Mouse (Mus musculus): Measurements from ENCODE around the gene Cx3cr1. TPM values are rescaled to one million over a fixed set of nuclear protein-coding genes. Genes with fewer than 3 reads are reported as not detected.

Cx3cr1 gene
- total RNA-seq, 1 experiment from 2014 or later, result 3.4 TPM

DNA sequence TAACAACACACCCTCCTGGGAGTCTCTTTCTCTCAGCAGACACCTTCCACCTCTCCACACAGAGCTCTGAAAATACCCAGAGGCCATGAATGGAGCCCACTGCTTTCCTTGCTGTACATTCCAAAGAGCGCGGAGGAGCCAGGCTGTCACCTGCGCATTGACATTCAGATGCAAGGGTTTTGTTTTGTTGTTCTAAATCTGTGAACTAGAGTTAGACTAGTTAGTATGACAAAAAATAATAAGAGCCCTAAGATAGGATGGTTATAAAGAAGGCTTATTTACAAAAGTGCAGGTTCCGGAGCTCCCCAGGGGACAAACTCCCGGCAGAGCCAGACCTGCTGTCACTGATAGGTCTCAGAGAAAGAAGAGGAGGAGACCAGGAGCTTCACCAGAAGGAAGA is 78.4 kb downstream of the Cx3cr1 start:
- no peak for ATAC-seq (replicated peaks in 1 of 2; ENCODE audit: insufficient read depth in 1 of 2, low FRiP score in 2 of 2, low TSS enrichment in 1 of 2, low read depth in 1 of 2, poor library complexity in 2 of 2, severe bottlenecking in 2 of 2)

DNA sequence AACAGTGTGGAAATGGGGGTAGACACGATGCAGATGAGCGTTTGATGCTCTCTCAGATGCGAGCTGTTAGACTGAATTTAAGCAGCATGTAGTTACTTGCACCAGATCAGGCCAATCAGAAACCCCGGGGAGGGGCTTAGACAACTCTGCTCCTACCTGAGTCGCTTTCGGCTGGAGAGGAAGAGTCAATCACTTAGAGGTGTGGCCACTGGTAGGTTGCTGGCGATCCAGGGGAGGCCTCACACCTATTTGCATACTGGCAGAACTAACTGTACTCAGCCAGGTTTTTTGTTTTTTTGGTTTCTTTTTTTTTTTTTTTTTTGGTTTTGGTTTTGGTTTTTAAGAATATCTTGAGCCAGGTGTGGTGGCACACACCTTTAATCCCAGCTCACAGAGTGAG is 81.4 kb downstream of the Cx3cr1 start:
- ATAC-seq (replicated peaks in 1 of 2; ENCODE audit: insufficient read depth in 1 of 2, low FRiP score in 2 of 2, low TSS enrichment in 1 of 2, low read depth in 1 of 2, poor library complexity in 2 of 2, severe bottlenecking in 2 of 2), result peak in 1 of 2 experiments; percentile 43; a peak in 2 of 4 replicates

DNA sequence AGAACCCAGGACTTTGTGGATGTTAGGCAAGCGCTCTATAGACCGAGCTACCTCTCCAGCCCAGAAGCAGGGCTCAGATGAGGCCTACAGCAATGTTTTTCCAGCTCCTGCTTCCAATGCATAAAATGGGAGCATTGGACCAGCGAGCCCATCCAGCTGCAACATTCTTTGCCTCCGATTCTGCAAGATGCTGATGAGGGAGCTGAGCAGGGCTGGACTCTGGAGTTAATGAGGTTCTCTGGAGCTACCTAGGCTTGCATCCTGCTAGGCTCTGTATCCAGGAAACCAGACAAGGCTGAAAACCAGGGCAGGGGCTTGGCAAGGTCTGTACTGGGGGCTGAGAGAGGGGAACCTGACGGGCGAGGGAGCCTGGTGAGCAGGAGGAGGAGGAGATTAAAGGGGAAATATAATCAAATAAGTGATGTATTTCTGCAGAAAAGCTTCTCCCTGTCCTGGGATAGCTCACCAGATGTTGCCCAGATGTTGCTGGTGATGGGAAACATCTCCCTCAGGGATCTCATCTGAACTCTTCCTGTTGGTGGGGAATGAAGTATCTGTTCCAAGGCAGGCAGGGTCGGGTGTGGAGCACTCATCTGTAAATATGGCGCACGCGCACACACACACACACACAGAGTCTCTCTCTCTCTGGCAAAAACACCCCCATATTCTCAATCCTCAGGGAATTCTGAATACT is 83.7 kb downstream of the Cx3cr1 start:
- ATAC-seq (replicated peaks in 1 of 2; ENCODE audit: insufficient read depth in 1 of 2, low FRiP score in 2 of 2, low TSS enrichment in 1 of 2, low read depth in 1 of 2, poor library complexity in 2 of 2, severe bottlenecking in 2 of 2), result no peak

DNA sequence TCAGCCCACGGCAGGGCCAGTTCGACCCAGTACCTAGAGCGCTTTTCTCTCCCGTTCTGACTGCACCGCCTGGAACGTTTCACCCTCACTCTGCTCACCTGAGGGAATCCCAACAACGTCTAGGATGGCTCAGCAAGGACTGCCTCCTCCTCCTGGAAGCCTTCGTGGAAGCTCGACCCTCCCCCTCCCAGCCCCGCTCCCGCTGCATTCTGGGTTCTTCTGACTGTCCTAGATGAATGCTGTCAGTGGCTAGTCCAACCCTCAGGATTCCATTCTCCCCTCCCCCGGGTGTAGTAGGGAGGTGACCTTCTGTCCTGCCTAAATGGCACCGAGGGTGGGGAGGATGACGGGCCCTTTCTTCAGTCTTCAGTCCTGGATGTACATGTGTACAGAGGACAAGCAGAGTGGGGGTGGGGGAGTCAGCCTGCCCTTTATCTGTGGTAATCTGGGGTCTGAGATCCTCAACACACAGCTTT is 85.1 kb downstream of the Cx3cr1 start, which contains the start of gene Csrnp1:
Gene Csrnp1 (minus strand): TSS at position 123 of the 476 bp plus-strand sequence.
- no peak for ATAC-seq (replicated peaks in 1 of 2; ENCODE audit: insufficient read depth in 1 of 2, low FRiP score in 2 of 2, low TSS enrichment in 1 of 2, low read depth in 1 of 2, poor library complexity in 2 of 2, severe bottlenecking in 2 of 2)

DNA sequence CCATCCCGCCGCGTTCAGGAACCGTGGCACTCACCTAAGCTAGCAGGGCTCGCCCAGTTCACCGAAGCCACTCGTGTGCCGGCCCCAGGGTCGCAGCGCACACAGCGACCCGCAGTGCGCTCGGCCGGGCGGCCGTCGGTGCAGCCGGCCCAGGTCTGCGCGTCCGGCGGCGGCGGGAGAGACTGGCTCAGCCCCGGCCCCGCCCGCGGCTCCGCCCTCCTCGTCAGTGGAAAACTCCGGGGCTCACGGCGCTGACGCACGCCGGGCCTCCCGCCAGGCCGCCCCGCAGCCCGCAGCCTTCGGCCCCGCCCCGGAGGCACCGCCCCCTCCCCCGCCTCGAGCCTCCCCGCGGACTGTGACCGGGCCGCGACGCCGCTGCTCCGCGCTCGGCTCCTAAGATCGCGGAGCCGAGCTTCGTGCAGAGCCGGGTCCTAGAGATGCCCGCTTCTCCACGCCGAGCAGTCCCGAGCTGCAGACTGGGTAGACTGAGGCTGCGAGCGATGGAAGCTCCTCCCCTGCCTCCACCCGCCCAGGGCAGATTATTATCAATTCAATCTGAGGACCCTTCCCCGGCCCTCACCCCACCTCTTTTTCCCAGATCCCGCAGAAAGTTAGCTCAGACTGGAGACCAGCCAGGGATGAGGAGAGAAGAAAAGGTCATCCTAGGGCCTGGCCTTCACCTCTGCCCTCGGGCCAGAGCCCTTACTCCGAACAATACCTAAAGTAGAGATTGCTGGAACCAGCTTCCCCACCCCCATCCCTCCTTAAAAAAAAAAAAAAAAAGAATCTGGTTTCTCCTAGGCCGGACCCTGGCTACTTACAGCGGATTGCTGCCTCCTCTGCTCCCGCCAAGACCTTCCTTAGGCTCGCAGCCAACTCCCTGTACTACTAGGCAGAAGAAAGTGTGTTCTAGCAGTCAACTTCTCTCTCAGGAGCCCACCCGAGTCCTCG is 85.8 kb downstream of the Cx3cr1 start:
- ATAC-seq (replicated peaks in 1 of 2; ENCODE audit: insufficient read depth in 1 of 2, low FRiP score in 2 of 2, low TSS enrichment in 1 of 2, low read depth in 1 of 2, poor library complexity in 2 of 2, severe bottlenecking in 2 of 2), result peak; percentile 20 to 36; a peak in 3 of 4 replicates

DNA sequence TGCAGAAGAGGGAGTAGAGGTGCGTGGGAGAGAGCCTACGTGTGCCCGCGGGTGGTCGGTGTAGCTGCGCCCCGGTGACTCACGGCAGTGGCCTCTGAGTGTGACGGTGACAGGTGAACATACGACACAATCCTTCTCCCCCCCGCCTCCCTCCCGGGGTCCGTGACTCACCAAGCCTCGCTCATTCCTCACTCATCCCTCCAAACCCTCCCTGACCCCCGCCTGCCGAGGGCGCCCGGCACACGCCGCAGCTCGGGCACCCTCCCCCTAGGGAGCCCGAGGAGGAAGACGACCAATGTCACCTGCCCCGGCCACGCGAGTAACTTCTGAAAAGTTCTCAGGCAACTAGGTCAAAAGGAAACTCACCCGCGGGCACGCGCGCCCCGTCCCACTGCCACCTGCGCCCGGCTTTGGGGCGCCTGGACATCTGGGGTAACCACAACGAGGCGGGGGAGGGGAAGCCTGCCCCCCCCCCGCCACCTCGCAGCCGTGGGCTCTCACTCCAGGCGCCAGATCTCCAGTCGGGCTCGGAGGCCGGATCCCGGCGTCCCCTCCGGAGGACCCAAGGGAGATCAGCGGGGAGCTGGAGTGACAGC is 86.6 kb downstream of the Cx3cr1 start:
- peak in 1 of 2 experiments; percentile 6; a peak in 1 of 4 replicates for ATAC-seq (replicated peaks in 1 of 2; ENCODE audit: insufficient read depth in 1 of 2, low FRiP score in 2 of 2, low TSS enrichment in 1 of 2, low read depth in 1 of 2, poor library complexity in 2 of 2, severe bottlenecking in 2 of 2)

DNA sequence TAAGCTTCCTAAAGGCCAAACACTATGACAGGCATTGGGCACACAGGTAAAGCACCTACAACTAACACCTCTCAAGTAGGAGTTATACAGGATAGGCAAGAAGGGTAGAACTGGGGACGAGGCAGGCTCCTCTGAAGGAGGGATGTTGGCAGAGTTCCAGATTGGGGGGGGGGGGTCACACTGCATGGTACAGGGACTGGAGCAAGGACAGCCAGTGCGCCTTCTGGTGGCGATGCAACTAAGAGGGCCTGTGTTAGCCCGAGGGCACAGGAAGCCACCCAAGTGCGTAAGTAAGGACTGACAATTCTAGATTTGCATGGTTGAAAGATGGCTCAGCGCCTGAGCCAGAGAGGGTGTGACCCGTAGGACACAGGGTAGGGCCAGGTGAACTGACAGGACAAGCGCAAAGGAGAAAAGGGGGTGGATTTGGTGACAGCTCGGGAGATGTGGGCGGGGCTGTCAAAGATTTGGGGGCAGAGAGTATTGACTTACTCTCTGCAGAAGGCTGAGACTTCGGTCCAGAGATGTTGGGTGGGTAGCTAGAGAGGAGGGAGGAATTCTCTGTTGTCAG is 87.4 kb downstream of the Cx3cr1 start:
- peak; percentile 23 to 29 for ATAC-seq (replicated peaks in 1 of 2; ENCODE audit: insufficient read depth in 1 of 2, low FRiP score in 2 of 2, low TSS enrichment in 1 of 2, low read depth in 1 of 2, poor library complexity in 2 of 2, severe bottlenecking in 2 of 2)

DNA sequence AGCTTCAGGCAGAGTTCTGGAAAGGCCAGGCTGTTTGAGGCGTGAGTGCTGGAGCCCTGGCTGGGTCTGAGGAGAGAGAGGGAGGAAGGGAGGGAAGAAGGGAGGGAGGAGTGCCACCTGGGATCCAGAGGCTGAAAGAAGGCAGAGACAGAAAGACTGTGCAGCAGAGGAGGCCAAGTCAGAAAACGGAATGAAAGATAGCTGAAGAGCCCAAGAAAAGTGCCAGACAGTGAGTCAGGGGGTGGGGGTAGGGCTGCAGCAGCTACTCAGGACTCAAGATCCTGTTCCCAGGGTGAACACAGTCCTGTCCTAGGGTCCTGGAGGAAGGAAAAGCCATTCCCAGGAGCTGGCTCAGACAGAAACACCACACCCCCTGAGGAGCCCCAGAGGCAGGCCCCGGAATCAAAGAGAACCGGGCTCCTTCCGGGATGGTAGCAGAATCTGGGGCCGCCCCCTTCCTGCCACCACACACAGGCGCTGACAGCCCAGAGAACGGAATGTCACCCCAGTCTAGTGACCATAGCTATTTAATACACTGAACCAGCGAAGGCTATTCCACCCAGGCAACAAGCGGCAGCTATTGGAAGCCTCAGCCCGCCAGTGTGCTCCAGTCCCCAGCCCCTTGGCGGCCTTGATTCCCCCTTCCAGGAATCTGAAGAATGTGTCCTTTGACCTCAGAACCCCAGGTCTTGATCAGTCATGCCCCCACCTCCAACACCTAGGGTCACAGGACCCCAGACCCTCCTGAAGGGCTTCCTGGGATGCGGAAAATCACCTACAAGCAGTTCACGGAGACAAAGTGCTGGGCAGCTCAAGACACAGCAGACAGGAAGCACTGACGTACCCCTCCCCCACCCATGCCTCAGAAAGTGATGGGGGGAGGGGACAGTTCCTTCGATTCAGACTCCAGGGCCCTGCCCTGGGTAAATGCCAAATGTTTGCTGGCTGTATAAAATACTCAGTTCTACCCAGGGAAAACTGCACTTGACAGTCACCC is 88.2 kb downstream of the Cx3cr1 start:
- ATAC-seq (replicated peaks in 1 of 2; ENCODE audit: insufficient read depth in 1 of 2, low FRiP score in 2 of 2, low TSS enrichment in 1 of 2, low read depth in 1 of 2, poor library complexity in 2 of 2, severe bottlenecking in 2 of 2), result peak; percentile 37 to 52

DNA sequence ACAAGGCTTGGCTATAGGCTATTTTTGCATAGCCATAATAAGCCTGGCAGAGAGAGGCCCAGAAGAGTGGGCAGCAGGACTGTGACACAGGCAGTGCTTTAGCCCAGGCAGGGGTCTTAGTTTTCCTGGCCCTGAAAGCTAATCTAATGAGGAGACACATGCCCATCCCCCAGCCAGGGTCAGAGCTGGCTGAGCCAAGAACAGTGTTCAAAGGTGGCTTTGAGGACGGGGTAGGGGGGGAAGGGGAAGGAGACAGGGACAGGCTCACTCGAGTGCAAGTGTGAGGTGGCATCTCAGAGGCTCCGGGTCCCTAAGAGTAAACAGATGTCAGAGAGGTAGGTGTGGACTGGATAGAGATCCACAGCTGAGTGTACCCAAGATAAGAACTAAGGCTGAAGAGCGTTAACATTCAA is 88.9 kb downstream of the Cx3cr1 start:
- no peak for ATAC-seq (replicated peaks in 1 of 2; ENCODE audit: insufficient read depth in 1 of 2, low FRiP score in 2 of 2, low TSS enrichment in 1 of 2, low read depth in 1 of 2, poor library complexity in 2 of 2, severe bottlenecking in 2 of 2)

DNA sequence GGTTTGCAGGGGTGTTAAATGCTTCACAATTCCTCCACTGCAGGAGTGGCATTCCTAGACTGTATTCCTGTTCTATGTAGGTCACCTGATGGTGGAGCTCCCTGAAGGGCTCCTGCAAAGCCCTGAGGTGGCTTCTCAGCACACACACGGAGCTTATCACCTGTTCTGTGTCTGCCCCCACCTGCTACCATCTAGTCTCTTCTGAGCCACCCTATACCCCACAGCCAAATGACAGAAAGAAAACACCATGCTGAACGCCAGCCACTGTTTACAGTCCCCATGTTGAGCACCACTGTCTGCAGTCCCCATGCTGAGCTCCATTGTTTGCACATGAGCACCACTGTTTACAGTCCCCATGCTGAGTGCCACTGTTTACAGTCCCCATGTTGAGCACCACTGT is 89.9 kb downstream of the Cx3cr1 start:
- ATAC-seq (replicated peaks in 1 of 2; ENCODE audit: insufficient read depth in 1 of 2, low FRiP score in 2 of 2, low TSS enrichment in 1 of 2, low read depth in 1 of 2, poor library complexity in 2 of 2, severe bottlenecking in 2 of 2), result no peak

DNA sequence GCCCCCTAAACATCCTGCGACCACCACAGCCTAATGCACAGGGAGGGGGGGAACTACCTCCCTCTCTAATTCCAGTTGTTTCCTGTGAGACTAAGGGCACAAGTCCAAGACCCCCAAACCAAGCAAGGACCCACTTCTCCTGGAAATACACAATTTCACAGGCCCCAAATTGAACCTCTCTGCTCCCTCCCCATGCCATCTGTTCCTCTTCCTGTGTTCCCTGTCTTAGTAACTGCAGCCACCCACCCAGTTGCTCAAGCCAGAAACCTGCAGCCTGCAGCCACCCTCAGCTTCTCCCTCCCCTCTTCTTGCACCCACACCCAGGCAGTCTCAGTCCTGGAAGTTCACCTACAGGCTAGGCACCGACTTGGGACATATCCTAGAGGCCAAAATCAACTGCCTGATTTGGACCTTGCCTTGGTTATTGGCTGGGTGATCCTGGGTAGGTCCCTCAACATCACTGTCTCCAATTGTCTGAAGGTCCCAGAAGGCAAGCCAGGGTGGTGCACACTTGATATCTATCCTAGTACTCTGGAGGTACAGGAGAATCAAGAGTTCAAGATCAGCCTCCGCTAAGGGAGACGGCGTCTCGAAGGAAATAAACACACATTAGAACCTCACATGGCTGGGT is 90.8 kb downstream of the Cx3cr1 start:
- no peak for ATAC-seq (replicated peaks in 1 of 2; ENCODE audit: insufficient read depth in 1 of 2, low FRiP score in 2 of 2, low TSS enrichment in 1 of 2, low read depth in 1 of 2, poor library complexity in 2 of 2, severe bottlenecking in 2 of 2)

DNA sequence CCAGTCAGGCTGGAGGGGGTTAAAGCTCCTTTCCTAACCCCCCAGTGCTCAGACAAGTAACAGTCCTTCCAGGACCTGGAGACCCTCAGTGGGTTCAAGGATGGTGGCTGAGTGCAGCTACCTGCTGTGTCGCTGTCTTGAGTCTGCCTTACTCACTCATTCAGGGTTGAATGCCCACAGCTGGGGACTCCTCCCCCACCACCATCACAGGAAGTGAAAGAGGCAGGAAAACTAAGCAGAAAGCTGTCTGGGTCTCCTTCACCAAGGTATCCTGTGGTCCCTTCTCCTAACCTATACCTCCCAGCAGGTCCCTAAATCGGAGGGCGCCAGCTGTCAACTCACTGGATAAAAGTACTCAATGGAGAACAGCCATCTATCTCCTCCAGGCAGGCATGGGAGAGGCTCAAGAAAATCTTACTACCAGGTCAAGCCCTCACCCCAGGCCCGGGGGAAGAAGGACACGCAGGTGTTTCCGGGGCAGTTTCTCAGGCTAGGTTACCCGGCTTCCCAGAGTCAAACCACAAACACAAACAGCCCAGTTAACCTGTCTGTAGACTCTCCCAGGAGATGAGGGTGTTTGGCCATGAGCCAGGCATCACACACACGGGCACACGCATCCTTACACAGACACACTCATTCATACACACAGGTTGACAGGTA is 91.4 kb downstream of the Cx3cr1 start:
- peak; percentile 19 for ATAC-seq (replicated peaks in 1 of 2; ENCODE audit: insufficient read depth in 1 of 2, low FRiP score in 2 of 2, low TSS enrichment in 1 of 2, low read depth in 1 of 2, poor library complexity in 2 of 2, severe bottlenecking in 2 of 2)

DNA sequence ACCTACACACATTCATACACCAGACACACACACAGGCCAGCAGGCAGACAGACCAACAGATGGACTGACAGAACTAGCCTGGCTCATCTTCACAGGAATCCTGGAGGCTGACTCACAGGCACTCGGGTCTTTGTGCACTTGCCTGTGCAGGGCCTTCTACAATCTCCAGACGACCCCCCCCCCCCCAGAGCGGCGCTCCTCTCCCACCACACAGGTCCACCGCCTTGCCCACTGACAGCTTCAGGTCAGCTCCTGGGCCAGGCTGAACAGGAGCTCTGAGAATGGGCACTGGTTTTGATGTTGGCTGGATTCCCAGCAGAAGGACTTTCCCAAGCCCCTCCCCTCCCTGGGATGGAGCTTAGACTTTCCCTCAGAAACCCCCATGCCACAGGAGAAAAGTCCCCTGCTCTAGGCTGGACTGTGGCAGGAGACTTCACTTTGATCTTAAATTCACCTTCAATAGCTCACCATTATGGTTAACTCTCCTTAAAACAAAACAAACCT is 92.1 kb downstream of the Cx3cr1 start:
- no peak for ATAC-seq (replicated peaks in 1 of 2; ENCODE audit: insufficient read depth in 1 of 2, low FRiP score in 2 of 2, low TSS enrichment in 1 of 2, low read depth in 1 of 2, poor library complexity in 2 of 2, severe bottlenecking in 2 of 2)

DNA sequence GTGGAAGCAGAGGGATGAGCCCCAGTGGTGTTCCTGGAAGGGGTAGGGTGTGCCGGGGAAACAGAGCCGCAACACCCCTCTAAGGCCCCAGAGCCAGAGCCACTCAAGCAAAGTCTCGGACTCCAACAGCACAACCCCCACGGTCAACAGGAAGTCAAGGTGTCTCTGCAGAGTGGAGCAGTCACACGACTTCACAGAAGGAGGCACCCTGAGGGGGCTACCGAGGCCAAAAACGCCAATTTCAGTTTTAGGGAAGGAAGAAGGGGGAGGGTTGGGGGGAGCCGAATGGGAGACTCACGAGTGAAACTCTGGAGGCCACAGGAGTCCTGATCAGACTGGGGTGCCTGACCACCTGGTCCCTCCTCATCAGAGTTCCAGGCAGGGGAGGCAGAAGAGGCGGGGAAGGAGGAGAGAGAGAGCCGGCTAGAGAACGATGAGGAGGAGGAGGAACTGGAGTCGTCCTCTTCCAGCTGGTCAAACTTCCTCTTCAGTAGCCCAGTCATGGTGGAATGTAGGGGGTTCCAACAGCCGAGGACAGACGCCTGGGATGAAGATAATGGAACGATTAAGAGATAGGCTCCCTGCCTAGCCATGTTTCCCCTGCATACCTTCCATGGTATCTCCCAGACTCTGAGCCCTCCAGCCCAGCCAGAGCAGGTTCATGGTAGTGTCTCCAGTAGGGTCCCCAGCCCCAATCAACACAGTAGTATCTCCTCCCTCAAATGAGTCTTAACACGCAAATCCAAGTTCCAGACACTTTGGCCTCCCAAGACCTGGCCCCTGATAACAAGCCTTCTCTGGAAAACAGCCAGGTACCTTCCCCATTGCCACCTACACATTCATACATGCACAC is 92.7 kb downstream of the Cx3cr1 start:
- ATAC-seq (replicated peaks in 1 of 2; ENCODE audit: insufficient read depth in 1 of 2, low FRiP score in 2 of 2, low TSS enrichment in 1 of 2, low read depth in 1 of 2, poor library complexity in 2 of 2, severe bottlenecking in 2 of 2), result peak in 1 of 2 experiments; percentile 8; a peak in 2 of 4 replicates

DNA sequence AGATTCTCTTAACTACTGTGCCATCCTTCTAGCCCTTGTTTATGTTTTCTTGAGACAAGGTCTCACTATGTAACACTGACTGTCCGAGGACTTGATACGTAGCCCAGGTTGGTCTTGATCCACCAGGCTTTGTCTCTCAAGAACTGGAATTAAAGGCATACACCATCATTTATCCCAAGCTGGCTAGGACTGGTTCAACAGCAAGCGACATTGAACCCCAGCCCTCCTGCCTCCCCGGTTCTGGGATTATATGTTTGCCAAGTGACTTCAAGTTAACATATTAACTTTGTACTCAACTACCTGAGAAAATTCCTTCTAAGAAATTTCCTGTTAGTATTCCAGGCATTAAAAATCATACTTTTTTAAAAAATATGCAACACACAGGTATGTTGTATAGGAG is 94.4 kb downstream of the Cx3cr1 start:
- ATAC-seq (replicated peaks in 1 of 2; ENCODE audit: insufficient read depth in 1 of 2, low FRiP score in 2 of 2, low TSS enrichment in 1 of 2, low read depth in 1 of 2, poor library complexity in 2 of 2, severe bottlenecking in 2 of 2), result no peak

Measured in hematopoietic stem cell, adult 5-6 weeks (primary cell).